Mouse (Mus musculus): ENCODE data around the gene Gm49394.

DNA sequence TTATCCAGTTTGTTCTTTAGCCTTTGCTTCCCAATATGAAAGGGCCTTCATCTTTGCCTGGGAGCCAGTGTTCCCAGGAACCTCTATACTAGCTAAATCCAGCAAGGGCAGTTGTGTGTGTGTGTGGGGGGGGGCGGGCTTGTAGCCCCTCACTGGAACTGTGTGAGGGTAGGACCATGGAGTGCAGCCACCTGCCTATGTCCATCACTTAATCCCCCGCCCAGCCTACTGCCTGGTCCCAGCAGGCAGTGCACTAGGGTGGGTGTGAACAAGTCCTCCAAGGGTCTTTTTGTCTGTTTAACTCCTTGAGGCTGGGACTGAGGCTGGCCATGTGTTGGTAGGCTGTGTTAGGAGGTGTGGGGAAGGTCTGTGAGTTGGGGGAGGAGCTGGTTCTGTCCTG, 56.7 kb downstream of the Gm49394 start:
- TF ChIP-seq CTCF (IDR thresholded peaks at IDR 0.05; ENCODE audit: borderline replicate concordance, insufficient read depth, low read depth, low read length) (no peak), POLR2A (IDR thresholded peaks at IDR 0.05; ENCODE audit: borderline replicate concordance, insufficient read depth, low read length) (no peak)
